Mouse (Mus musculus) right cerebral cortex, postnatal 10 days (tissue): ENCODE results near the gene Btbd35f14.
"Not testable (repeated sequence)": the region's sequence is repeated elsewhere in the genome, so short reads cannot be mapped to it uniquely, and the experiment has no call there.

Experiments
- DNase-seq, 2 experiments: peaks; one replicate each; pipeline ENCODE4 v3.0.0; 2021; ENCODE audit warnings: low spot score in 2 of 2

Btbd35f14 gene

DNA sequence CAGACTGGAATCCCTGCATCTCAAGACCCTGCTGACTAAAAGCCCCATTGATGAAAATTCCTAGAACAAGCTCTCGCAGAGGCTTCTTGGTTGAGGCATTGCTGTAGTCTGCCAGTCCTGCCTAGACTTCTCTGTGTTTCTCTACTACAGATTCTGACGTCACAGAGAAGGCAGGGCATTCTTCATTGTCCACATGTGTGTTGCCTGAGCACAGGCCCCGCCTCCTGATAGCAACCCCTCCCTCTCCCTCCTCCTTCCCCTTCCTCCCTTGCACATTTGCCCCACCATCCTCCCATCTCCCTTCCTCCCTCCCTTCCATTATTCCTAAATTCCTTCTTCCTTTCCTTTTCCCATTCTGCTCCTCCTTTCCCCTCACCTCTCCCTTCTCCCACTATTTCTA, at the start of gene Btbd35f14:
Gene Btbd35f14, minus strand, starts transcription at position 101 of the 400 bp plus-strand sequence.
- not testable (repeated sequence) for DNase-seq

DNA sequence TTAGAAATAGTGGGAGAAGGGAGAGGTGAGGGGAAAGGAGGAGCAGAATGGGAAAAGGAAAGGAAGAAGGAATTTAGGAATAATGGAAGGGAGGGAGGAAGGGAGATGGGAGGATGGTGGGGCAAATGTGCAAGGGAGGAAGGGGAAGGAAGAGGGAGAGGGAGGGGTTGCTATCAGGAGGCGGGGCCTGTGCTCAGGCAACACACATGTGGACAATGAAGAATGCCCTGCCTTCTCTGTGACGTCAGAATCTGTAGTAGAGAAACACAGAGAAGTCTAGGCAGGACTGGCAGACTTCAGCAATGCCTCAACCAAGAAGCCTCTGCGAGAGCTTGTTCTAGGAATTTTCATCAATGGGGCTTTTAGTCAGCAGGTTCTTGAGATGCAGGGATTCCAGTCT, 45.3 kb downstream of the Btbd35f14 start, which contains the start of gene Btbd35f13:
Gene Btbd35f13, plus strand, starts transcription at position 301 of the 400 bp plus-strand sequence.
- DNase-seq, result not testable (repeated sequence)
